Mouse (Mus musculus) E14TG2a.4 (cell line): ENCODE data around the gene Plekhh3.

Source experiments
- H3K27me3 ChIP-seq: 2 replicates; pipeline ENCODE4 v1.6.1; 2014; ENCODE audit warnings: low read length, control low read depth; ENCODE audit not compliant: insufficient read depth
- H3K36me3 ChIP-seq: 2 replicates; pipeline ENCODE4 v1.6.1; 2014; ENCODE audit warnings: low read length, control low read depth; ENCODE audit not compliant: insufficient read depth
- H3K4me1 ChIP-seq: replicated peaks from 2 replicates; pipeline ENCODE4 v1.6.1; 2014; ENCODE audit warnings: low read depth, low read length, control low read depth
- H3K4me3 ChIP-seq: replicated peaks from 2 replicates; pipeline ENCODE4 v1.5.1; 2014; ENCODE audit warnings: mild to moderate bottlenecking, low read length
- H3K9me3 ChIP-seq: 2 replicates; pipeline ENCODE4 v1.6.1; 2014; ENCODE audit warnings: low read length, control low read depth
- CTCF ChIP-seq: conservative IDR thresholded peaks from 2 replicates; pipeline ENCODE4 v1.5.1; 2014; ENCODE audit warnings: low read length
- NANOG ChIP-seq: IDR thresholded peaks from 2 replicates; pipeline ENCODE4 v1.6.1; 2014; ENCODE audit warnings: borderline replicate concordance, low read length, mixed read lengths
- POU5F1 ChIP-seq: IDR thresholded peaks from 2 replicates; pipeline ENCODE4 v1.6.1; 2014; ENCODE audit warnings: low read length, borderline replicate concordance

The Plekhh3 gene

GRCm38 (mm10) chr11:101154648-101155047, 16.5 kb downstream of the Plekhh3 start:
- H3K27me3 ChIP-seq, result peaks cover 32% of the 10 kb centered on the region
- no peaks in the 10 kb centered on the region for H3K9me3 ChIP-seq
- no peaks in the 10 kb centered on the region for H3K36me3 ChIP-seq
- TF ChIP-seq NANOG, result no peak
- no peak for TF ChIP-seq POU5F1
- no peak for TF ChIP-seq CTCF
- peaks cover 23% of the 10 kb centered on the region for H3K4me1 ChIP-seq
- no peak overlapping the region for H3K4me3 ChIP-seq

- Histone ChIP-seq H3K4me3 (no peak overlapping the region), H3K9me3 (no peaks in the 10 kb centered on the region), H3K36me3 (no peaks in the 10 kb centered on the region), H3K27me3 (peaks cover 21% of the 10 kb centered on the region), H3K4me1 (peaks cover 36% of the 10 kb centered on the region)
- TF ChIP-seq NANOG (no peak), POU5F1 (no peak), CTCF (no peak)
These were observed 18.3 kb downstream of the Plekhh3 start for GRCm38 (mm10) chr11:101152825-101153224.

DNA sequence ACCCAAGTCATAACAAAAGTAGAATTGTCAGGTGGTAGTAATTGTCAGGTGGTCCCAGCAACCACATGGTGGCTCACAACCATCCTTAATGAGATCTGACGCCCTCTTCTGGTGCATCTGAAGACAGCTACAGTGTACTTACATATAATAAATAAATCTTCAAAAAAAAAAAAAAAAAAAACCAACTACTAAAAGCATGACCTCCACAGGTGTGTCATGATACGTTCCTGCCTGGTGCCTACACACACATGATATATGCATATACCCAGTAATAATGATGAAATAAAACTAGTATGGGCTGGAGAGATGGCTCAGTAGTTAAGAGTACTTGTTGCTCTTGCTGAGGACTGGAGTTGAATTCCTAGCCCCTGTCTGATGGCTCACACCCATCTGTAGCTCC, 20.1 kb downstream of the Plekhh3 start:
- peaks cover 9% of the 10 kb centered on the region for H3K27me3 ChIP-seq
- TF ChIP-seq NANOG (no peak), POU5F1 (no peak), CTCF (no peak)
- no peaks in the 10 kb centered on the region for H3K36me3 ChIP-seq
- no peak overlapping the region for H3K4me3 ChIP-seq
- no peaks in the 10 kb centered on the region for H3K9me3 ChIP-seq
- peaks cover 28% of the 10 kb centered on the region for H3K4me1 ChIP-seq

GRCm38 (mm10) chr11:101149178-101150105, 21.7 kb downstream of the Plekhh3 start:
- TF ChIP-seq POU5F1, result no peak
- no peak for TF ChIP-seq CTCF
- TF ChIP-seq NANOG, result no peak
- no peaks in the 10 kb centered on the region for H3K36me3 ChIP-seq
- H3K9me3 ChIP-seq, result no peaks in the 10 kb centered on the region
- H3K27me3 ChIP-seq, result no peaks in the 10 kb centered on the region
- peaks cover 18% of the 10 kb centered on the region for H3K4me1 ChIP-seq
- H3K4me3 ChIP-seq, result no peak overlapping the region

- H3K4me3 ChIP-seq, result no peak overlapping the region
- H3K36me3 ChIP-seq, result no peaks in the 10 kb centered on the region
- TF ChIP-seq NANOG (no peak), CTCF (no peak), POU5F1 (no peak)
- H3K9me3 ChIP-seq, result no peaks in the 10 kb centered on the region
- peaks cover 21% of the 10 kb centered on the region for H3K4me1 ChIP-seq
- no peaks in the 10 kb centered on the region for H3K27me3 ChIP-seq
These were observed 22.4 kb downstream of the Plekhh3 start for GRCm38 (mm10) chr11:101148751-101149150.

- no peak for TF ChIP-seq CTCF
- no peak for TF ChIP-seq POU5F1
- no peak for TF ChIP-seq NANOG
- no peaks in the 10 kb centered on the region for H3K9me3 ChIP-seq
These were observed 24.8 kb downstream of the Plekhh3 start for GRCm38 (mm10) chr11:101146377-101146776.

GRCm38 (mm10) chr11:101143338-101144225, 27.6 kb downstream of the Plekhh3 start:
- H3K27me3 ChIP-seq, result peaks cover 12% of the 10 kb centered on the region
- H3K4me3 ChIP-seq, result peak overlapping the region; percentile 7; the same call in 1 of the 2 replicates
- H3K9me3 ChIP-seq, result no peaks in the 10 kb centered on the region
- no peaks in the 10 kb centered on the region for H3K36me3 ChIP-seq
- TF ChIP-seq NANOG (no peak), POU5F1 (no peak), CTCF (no peak)
- peaks cover 28% of the 10 kb centered on the region for H3K4me1 ChIP-seq

More at GRCm38 (mm10) chr11:101146377-101146776, 24.8 kb downstream of the Plekhh3 start:
- no peaks in the 10 kb centered on the region for H3K27me3 ChIP-seq
- no peaks in the 10 kb centered on the region for H3K36me3 ChIP-seq
- no peak overlapping the region for H3K4me3 ChIP-seq
- H3K4me1 ChIP-seq, result peaks cover 31% of the 10 kb centered on the region

GRCm38 (mm10) chr11:101142215-101142967, 28.8 kb downstream of the Plekhh3 start:
- Histone ChIP-seq H3K9me3 (no peaks in the 10 kb centered on the region), H3K36me3 (no peaks in the 10 kb centered on the region), H3K4me1 (peaks cover 31% of the 10 kb centered on the region), H3K4me3 (no peak overlapping the region), H3K27me3 (peaks cover 12% of the 10 kb centered on the region)
- TF ChIP-seq NANOG (no peak), POU5F1 (no peak), CTCF (no peak)
